Mouse (Mus musculus) spleen, postnatal 36 days (tissue): ENCODE results near the gene Gm13694.
"Not testable (repeated sequence)": the region's sequence is repeated elsewhere in the genome, so short reads cannot be mapped to it uniquely, and the experiment has no call there.

Experiments
- DNase-seq, 2 experiments: peaks; one replicate each; pipeline ENCODE4 v3.0.0; 2022; ENCODE audit warnings: low spot score in 2 of 2, mixed read lengths in 1 of 2

Gm13694 gene

DNA sequence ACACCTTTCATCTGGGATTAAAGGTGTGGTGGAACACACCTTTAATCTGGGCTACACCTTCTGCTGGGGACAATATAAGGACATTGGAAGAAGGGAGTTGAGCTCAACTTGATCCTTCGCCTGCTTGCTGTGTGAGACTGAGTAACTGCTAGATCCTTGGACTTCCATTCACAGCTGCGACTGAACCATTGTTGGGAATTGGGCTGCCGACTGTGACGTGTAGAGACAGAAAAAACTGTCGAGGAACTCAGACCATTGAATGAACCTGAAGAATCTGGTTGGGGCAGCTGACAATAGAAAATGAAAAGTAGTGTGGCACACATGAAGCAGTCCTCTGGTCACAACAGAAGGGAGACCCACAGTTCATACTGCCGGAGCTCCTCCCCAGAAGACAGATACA lies at the start of gene Gm13694:
Gene Gm13694 (plus strand): TSS at position 301 of the 400 bp plus-strand sequence.
- DNase-seq, result not testable (repeated sequence)

- DNase-seq, result peak; percentile 62 to 71
Observed at GRCm38 (mm10) chr2:83929478-83930088, 49.1 kb upstream of the Gm13694 start.

DNA sequence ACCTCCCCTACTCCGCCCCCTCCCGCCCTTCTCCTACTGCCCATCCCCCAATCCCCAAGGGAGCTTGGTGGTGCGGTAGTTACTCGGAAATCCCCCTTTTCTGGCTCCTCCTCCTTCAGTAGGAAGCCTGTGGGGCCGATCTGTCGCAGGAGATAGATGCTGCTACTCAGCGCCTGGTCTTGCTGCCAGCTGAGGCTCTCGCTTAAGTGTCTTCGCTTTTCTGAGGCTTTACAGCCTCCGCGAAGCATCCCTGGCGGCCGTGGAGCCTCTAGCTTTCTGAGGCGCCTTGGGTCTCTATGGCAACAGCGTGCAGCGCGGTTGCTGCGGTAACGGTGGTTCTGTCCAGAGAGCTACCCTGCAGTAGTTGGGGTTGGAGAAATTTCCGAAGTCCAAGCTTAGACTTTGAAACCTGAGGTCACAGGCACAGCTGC lies 37.8 kb upstream of the Gm13694 start, which contains the start of gene Zswim2:
Gene Zswim2 (minus strand): TSS at position 298 of the 431 bp plus-strand sequence.
- peak; percentile 27 to 39 for DNase-seq

DNA sequence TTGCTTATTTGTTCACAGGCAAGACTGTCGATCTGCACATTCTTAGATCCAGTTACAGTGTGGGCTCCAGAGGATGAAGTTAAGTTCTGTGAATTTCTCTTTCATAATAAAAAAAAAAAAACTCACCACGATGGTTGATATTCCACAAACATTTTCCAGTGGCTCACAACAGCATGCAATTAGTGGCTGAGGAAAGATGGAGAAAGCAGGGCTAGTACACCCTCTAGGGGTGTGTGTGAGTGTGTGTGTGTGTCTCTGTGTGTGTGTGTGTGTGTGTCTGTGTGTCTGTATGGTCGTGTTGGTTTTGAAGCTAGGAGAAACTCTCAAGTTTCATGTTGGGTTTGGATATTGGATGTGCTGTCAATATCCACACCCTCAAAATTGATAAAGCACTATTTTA lies 37.4 kb upstream of the Gm13694 start:
- no peak for DNase-seq

GRCm38 (mm10) chr2:83941792-83942191 lies 36.9 kb upstream of the Gm13694 start:
- no peak for DNase-seq

GRCm38 (mm10) chr2:83955393-83955792 lies 23.3 kb upstream of the Gm13694 start, which contains the start of gene Gm13698:
TSS of gene Gm13698 (plus strand) at chr2:83955693.
- not testable (repeated sequence) for DNase-seq

DNA sequence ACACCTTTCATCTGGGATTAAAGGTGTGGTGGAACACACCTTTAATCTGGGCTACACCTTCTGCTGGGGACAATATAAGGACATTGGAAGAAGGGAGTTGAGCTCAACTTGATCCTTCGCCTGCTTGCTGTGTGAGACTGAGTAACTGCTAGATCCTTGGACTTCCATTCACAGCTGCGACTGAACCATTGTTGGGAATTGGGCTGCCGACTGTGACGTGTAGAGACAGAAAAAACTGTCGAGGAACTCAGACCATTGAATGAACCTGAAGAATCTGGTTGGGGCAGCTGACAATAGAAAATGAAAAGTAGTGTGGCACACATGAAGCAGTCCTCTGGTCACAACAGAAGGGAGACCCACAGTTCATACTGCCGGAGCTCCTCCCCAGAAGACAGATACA lies 17.5 kb upstream of the Gm13694 start, which contains the start of gene Gm13693:
Gene Gm13693 (plus strand): TSS at position 301 of the 400 bp plus-strand sequence.
- DNase-seq, result not testable (repeated sequence)

- DNase-seq, result not testable (repeated sequence)
Observed at GRCm38 (mm10) chr2:83967013-83967412, 11.7 kb upstream of the Gm13694 start, which contains the start of gene Gm13695. TSS of gene Gm13695 (plus strand) at chr2:83967313.

DNA sequence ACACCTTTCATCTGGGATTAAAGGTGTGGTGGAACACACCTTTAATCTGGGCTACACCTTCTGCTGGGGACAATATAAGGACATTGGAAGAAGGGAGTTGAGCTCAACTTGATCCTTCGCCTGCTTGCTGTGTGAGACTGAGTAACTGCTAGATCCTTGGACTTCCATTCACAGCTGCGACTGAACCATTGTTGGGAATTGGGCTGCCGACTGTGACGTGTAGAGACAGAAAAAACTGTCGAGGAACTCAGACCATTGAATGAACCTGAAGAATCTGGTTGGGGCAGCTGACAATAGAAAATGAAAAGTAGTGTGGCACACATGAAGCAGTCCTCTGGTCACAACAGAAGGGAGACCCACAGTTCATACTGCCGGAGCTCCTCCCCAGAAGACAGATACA lies 5.9 kb upstream of the Gm13694 start, which contains the start of gene Gm13696:
Gene Gm13696 (plus strand): TSS at position 301 of the 400 bp plus-strand sequence.
- not testable (repeated sequence) for DNase-seq

DNA sequence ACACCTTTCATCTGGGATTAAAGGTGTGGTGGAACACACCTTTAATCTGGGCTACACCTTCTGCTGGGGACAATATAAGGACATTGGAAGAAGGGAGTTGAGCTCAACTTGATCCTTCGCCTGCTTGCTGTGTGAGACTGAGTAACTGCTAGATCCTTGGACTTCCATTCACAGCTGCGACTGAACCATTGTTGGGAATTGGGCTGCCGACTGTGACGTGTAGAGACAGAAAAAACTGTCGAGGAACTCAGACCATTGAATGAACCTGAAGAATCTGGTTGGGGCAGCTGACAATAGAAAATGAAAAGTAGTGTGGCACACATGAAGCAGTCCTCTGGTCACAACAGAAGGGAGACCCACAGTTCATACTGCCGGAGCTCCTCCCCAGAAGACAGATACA lies 5.7 kb downstream of the Gm13694 start, which contains the start of gene Gm13697:
Gene Gm13697 (plus strand): TSS at position 301 of the 400 bp plus-strand sequence.
- not testable (repeated sequence) for DNase-seq

DNA sequence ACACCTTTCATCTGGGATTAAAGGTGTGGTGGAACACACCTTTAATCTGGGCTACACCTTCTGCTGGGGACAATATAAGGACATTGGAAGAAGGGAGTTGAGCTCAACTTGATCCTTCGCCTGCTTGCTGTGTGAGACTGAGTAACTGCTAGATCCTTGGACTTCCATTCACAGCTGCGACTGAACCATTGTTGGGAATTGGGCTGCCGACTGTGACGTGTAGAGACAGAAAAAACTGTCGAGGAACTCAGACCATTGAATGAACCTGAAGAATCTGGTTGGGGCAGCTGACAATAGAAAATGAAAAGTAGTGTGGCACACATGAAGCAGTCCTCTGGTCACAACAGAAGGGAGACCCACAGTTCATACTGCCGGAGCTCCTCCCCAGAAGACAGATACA lies 11.5 kb downstream of the Gm13694 start, which contains the start of gene Gm13691:
Gene Gm13691 (plus strand): TSS at position 301 of the 400 bp plus-strand sequence.
- DNase-seq, result not testable (repeated sequence)

DNA sequence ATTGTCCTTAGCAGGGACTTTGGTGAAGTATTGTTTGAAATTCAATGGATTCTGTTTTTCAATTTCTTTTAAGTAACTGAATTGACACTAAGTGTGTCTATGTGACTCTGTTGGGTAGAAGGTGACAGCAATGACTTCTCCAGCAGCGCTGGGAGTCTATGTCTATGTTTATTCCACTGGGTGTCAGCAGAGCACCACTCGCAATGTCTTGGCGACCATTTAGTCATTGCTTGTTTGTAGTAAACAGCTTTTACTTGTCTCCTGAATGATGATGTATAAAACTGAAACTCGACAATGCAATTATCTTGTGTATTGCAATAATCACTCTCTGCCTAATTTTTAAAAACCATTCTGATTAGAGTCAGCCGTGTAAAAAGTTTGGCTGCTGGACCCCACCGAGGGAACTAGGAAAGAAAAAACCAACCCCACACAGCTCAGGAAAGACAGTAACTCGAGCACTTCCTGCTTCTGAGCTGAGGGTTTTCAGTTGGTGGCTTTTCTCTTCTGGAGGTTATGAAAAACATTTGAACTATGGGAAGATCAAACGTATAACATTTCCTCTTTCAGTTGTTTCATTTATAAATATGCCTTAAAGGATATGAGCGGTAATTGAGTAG lies 15.0 kb downstream of the Gm13694 start:
- DNase-seq, result peak; percentile 30 to 43

DNA sequence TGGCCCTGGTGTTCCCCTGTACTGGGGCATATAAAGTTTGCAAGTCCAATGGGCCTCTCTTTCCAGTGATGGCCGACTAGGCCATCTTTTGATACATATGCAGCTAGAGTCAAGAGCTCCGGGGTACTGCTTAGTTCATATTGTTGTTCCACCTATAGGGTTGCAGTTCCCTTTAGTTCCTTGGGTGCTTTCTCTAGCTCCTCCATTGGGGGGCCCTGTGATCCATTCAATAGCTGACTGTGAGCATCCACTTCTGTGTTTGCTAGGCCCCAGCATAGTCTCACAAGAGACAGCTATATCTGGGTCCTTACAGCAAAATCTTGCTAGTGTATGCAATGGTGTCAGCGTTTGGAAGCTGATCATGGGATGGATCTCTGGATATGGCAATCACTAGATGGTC lies 15.8 kb downstream of the Gm13694 start:
- not testable (repeated sequence) for DNase-seq

GRCm38 (mm10) chr2:84008913-84009312 lies 30.2 kb downstream of the Gm13694 start:
- DNase-seq, result no peak

- no peak for DNase-seq
Observed at GRCm38 (mm10) chr2:84009818-84010217, 31.1 kb downstream of the Gm13694 start.

DNA sequence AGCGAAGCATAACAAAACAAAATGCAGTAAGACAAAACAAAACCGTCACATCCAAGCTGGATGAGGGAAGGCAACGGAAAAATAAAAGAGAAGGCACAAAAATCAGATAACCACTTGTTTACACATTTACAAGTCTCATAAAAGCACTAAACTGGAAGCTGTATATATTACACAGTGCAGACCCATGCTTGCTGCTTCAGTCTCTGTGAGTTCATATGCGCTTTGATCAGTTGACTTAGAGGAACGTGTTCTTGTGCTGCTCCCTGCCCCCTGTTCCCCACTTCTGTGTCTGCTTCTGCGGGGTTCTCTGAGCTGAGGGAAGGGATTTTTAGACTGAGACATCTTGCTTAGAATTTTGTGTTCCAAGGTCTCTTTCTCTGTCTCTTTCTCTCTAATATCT lies 35.8 kb downstream of the Gm13694 start:
- DNase-seq, result no peak

DNA sequence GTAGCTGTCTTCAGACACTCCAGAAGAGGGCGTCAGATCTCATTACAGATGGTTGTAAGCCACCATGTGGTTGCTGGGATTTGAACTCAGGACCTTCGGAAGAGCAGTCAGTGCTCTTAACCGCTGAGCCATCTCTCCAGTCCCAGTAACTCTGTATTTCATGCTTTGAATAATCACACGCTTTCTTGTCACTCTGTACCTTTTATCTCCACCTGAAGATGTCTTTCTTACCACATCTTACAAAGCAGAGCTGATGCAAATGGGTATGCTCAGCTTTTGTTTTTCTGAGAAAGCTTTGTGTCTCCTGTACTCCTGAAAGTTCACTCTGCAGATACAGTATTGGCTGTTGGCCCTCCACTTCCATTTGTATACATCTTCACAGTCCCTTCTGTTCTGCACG lies 37.6 kb downstream of the Gm13694 start:
- not testable (repeated sequence) for DNase-seq

DNA sequence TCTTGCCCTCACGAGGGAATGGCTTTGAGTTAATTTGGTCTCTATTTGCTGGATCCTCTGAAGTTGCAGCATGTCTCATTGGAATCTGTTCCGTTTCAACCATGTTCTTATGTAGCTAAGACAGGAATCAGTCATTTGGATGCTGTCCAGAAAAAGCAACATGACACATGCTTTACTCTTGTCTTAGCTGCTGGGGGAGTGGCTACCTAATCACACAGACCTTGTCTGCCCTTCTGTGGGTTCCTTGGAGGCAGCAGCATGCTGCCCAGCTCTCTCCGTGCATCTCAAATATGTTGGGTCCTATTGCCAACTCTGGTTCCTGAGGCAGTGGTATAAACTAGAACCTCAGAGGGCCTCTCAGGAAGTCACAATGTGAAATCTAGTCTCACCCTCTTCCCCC lies 39.6 kb downstream of the Gm13694 start:
- DNase-seq, result no peak

GRCm38 (mm10) chr2:84019519-84020305 lies 41.0 kb downstream of the Gm13694 start:
- peak; percentile 27 to 29 for DNase-seq

DNA sequence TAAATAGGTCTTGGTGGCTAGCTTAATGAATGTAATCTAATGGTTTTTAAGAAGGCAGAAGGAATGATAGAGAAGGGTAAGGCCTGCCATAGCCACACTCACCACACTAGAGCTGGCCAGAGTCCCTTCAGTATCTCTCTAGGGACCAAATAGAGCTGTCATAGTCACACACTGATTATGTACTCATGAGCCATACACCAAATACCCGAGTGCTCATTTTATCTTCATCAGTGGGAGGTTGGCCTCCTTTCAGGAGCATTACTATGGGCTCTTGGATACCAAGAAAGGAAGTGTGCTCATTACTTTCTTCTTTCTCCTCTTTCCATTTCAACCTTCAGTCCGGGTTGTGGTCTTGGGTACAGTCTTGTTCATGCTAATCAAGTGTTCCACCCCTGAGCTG lies 43.2 kb downstream of the Gm13694 start:
- DNase-seq, result no peak

DNA sequence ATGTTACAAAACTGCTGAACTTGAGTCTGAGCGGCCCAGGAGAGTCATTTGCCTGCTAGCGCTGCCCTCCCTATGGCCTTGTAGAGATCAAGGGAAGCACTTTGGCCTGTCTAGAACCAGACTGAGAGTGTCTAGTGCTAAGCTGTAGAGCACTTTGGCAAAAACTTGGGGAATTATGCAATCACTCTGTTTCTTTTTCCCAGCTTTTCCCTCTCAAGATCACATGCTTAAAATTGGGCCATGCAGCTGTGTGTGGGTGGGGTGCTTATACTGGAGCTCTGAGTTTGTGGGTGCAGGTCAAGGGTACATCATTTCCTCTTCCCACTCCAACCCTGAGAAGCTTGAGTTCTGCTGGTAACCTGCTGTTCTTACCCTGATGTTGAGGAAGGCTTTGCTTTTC lies 44.2 kb downstream of the Gm13694 start:
- no peak for DNase-seq

DNA sequence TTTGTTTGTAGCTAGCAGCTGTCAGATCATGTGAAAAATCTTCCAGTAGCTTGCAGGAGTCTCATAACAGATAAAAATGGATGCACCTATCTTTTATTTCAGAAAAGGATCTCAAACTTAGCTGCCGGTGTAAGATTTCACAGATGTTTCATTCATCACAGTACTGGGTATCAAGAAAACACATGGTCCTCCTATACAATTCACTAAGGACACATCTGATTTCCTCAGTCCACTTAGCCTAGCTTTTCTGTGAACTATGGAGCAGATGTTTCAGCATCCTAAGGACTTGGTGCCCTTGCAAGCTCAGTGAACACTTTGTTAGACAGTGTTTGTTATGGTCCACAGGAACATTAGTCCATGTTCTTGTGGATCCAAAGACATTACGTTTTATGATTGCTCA lies 44.6 kb downstream of the Gm13694 start:
- DNase-seq, result no peak
